Mouse (Mus musculus): ENCODE measurements around the gene Serpinb3c. TPM values are rescaled to one million over a fixed set of nuclear protein-coding genes. Genes with fewer than 3 reads are reported as not detected.
"Not testable (repeated sequence)": the region's sequence is repeated elsewhere in the genome, so short reads cannot be mapped to it uniquely, and the experiment has no call there.

Serpinb3c gene
- not detected in 2 replicates for polyA plus RNA-seq (2014; fragmentation: Nextera tagmentation; extraction: Ambion mirVana)

DNA sequence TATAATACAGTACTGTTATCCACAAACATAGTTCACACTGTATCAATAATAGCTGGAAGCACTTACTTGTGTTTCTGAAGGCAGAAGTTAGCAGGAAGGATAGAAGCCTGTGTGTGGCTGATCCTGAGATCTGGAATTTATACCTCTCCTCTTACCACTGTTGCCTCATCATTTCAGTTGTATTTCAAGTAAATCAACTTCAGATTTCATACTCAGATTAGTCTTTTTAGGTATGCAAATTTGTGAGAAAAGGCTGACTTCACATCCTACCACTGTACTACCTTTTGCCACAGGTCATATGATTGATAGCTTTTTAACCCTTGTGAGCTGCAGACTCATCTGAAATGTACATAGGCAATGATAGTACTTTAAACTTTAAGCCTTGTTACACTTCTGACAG lies at the start of gene Serpinb3c, which contains the start of gene Serpinb3b:
Gene Serpinb3c, minus strand, starts transcription at position 111 of the 400 bp plus-strand sequence.
Gene Serpinb3b, minus strand, starts transcription at position 101 of the 400 bp plus-strand sequence.
- DNase-seq (ENCODE audit: low spot score); ATAC-seq (ENCODE audit: insufficient number of reproducible peaks, low FRiP score, low TSS enrichment, low read depth); H3K9ac ChIP-seq (ENCODE audit: low read length); H3K27me3 ChIP-seq (ENCODE audit: control insufficient read depth, insufficient read depth, low read length); H3K9me3 ChIP-seq (ENCODE audit: control insufficient read depth, low read length); H3K4me3 ChIP-seq (ENCODE audit: low read depth, low read length); H3K27ac ChIP-seq (replicated peaks; ENCODE audit: low read depth, low read length); H3K4me1 ChIP-seq (ENCODE audit: control insufficient read depth, insufficient read depth, low read length); H3K36me3 ChIP-seq (ENCODE audit: control insufficient read depth, insufficient read depth, low read length); H3K4me2 ChIP-seq (ENCODE audit: low read depth, severe bottlenecking): not testable (repeated sequence)

DNA sequence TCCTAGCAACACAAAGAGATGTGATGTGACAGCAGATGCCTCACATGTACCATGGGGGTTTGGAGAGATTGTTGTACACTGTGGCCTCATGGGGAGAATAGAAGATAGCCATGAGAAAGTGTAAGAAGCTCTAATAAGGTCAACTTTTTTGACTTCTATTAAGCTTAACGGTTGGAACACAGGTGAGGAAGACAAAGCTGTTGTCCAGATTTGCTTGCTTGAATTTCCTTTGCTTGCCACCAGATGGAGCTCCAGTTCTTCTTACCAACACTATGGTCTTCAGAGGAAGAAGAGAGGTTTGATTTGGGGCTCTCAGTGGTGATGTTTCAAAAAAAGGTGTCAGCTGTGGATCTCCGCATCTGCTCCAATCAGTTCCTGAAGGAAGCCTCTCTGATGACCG lies 35.0 kb downstream of the Serpinb3c start:
- H3K9me3 ChIP-seq (ENCODE audit: control insufficient read depth, low read length); ATAC-seq (ENCODE audit: insufficient number of reproducible peaks, low FRiP score, low TSS enrichment, low read depth); DNase-seq (ENCODE audit: low spot score); H3K4me3 ChIP-seq (ENCODE audit: low read depth, low read length); H3K4me1 ChIP-seq (ENCODE audit: control insufficient read depth, insufficient read depth, low read length); H3K27ac ChIP-seq (replicated peaks; ENCODE audit: low read depth, low read length); H3K9ac ChIP-seq (ENCODE audit: low read length); H3K4me2 ChIP-seq (ENCODE audit: low read depth, severe bottlenecking); H3K27me3 ChIP-seq (ENCODE audit: control insufficient read depth, insufficient read depth, low read length); H3K36me3 ChIP-seq (ENCODE audit: control insufficient read depth, insufficient read depth, low read length): not testable (repeated sequence)
- 50% methylated on average over 3 of the region's 3 CpGs for WGBS

Other genes with a start within 250 kb of the Serpinb3c start
- gene Serpinb3a, start 226.1 kb downstream of the Serpinb3c start, polyA plus RNA-seq (2014; fragmentation: Nextera tagmentation; extraction: Ambion mirVana): not detected in 2 replicates
- gene Serpinb3d, start 194.9 kb downstream of the Serpinb3c start, polyA plus RNA-seq (2014; fragmentation: Nextera tagmentation; extraction: Ambion mirVana): not detected in 2 replicates
- gene Serpinb3b, start within 50 bp of the Serpinb3c start, polyA plus RNA-seq (2014; fragmentation: Nextera tagmentation; extraction: Ambion mirVana): not detected in 2 replicates
- gene Serpinb11, start 82.8 kb upstream of the Serpinb3c start, polyA plus RNA-seq (2014; fragmentation: Nextera tagmentation; extraction: Ambion mirVana): not detected in 2 replicates
- not detected in 2 replicates for gene Serpinb7, start 121.3 kb upstream of the Serpinb3c start, polyA plus RNA-seq (2014; fragmentation: Nextera tagmentation; extraction: Ambion mirVana)
- gene Serpinb2, start 233.1 kb upstream of the Serpinb3c start, polyA plus RNA-seq (2014; fragmentation: Nextera tagmentation; extraction: Ambion mirVana): 0.43 and 0.47 TPM in 2 replicates

All from limb, embryonic 11.5 days (tissue).